In genomic region chr9:50505405-50505804, GRCm38 (mm10) we compare ENCODE assay signal across 29 mouse cellular contexts. TPM values are rescaled to one million over a fixed set of nuclear protein-coding genes. Genes with fewer than 3 reads are reported as not detected.
A peak's percentile ranks its signal among the peaks of the same experiment; 100 is the strongest.
DNase-seq lines count a peak whose midpoint lies in the region; ATAC-seq and TF ChIP-seq lines count a peak whose summit lies in the region.
"Had no signal": no experiment of that assay in that cellular context is flagged by ENCODE, and none has a peak within 500 bp of the region (broad histone marks: within the 10 kb centered on the region; RNA-seq: fewer than 3 reads in every experiment).

No protein-coding gene starts in this region.

- WGBS in intestine, embryonic 14.5 days = 22% methylated on average over 6 of the region's 6 CpGs
- 23% methylated on average over 6 of the region's 6 CpGs for WGBS in intestine, postnatal 0 days
- 42% methylated on average over 6 of the region's 6 CpGs for WGBS in liver, embryonic 16.5 days (ENCODE audit: insufficient replicate concordance)
- 54% methylated on average over 6 of the region's 6 CpGs for WGBS in liver, embryonic 11.5 days
- WGBS in forebrain, embryonic 14.5 days = 68% methylated on average over 6 of the region's 6 CpGs

- H3K4me3 ChIP-seq in intestine, embryonic 14.5 days (ENCODE audit: low read depth, low read length) = no peak overlapping the region
- H3K4me3 ChIP-seq in intestine, postnatal 0 days (ENCODE audit: low read depth, low read length) = no peak overlapping the region
- no peak overlapping the region for H3K4me3 ChIP-seq in liver, embryonic 16.5 days (ENCODE audit: low read depth, low read length)
- no peak overlapping the region for H3K4me3 ChIP-seq in liver, embryonic 11.5 days (ENCODE audit: low read depth, low read length)
- no peak overlapping the region for H3K4me3 ChIP-seq in forebrain, embryonic 14.5 days (ENCODE audit: low read depth, low read length)
- H3K4me3 ChIP-seq: hindbrain, embryonic 10.5 days; limb, embryonic 13.5 days; midbrain, embryonic 13.5 days had no signal

- H3K4me1 ChIP-seq in intestine, embryonic 14.5 days (replicated peaks; ENCODE audit: control insufficient read depth, insufficient read depth, low read length) = peaks cover 6% of the 10 kb centered on the region
- no peaks in the 10 kb centered on the region for H3K4me1 ChIP-seq in intestine, postnatal 0 days (replicated peaks; ENCODE audit: control insufficient read depth, insufficient read depth, low read length)
- no peaks in the 10 kb centered on the region; the same call in 1 of the 2 replicates for H3K4me1 ChIP-seq in liver, embryonic 16.5 days (ENCODE audit: control insufficient read depth, low read depth, low read length)
- H3K4me1 ChIP-seq in liver, embryonic 11.5 days (replicated peaks; ENCODE audit: control insufficient read depth, insufficient read depth, low read length) = peaks cover 9% of the 10 kb centered on the region; the same call in 1 of the 2 replicates
- H3K4me1 ChIP-seq in forebrain, embryonic 14.5 days (ENCODE audit: control insufficient read depth, insufficient read depth, low read length) = peaks cover 3% of the 10 kb centered on the region; the same call in 1 of the 2 replicates
- H3K4me1 ChIP-seq: limb, embryonic 13.5 days had no signal

- H3K9ac ChIP-seq in intestine, embryonic 14.5 days (ENCODE audit: low read length) = no peak overlapping the region
- H3K9ac ChIP-seq in intestine, postnatal 0 days (ENCODE audit: low read depth, low read length) = no peak overlapping the region
- H3K9ac ChIP-seq in liver, embryonic 16.5 days (ENCODE audit: low read depth, low read length) = no peak overlapping the region
- H3K9ac ChIP-seq in liver, embryonic 11.5 days (ENCODE audit: low read depth, low read length) = no peak overlapping the region
- H3K9ac ChIP-seq in forebrain, embryonic 14.5 days (ENCODE audit: low read length) = no peak overlapping the region
- H3K9ac ChIP-seq: limb, embryonic 13.5 days; midbrain, embryonic 13.5 days had no signal

- no peaks in the 10 kb centered on the region for H3K9me3 ChIP-seq in intestine, embryonic 14.5 days (ENCODE audit: control insufficient read depth, low read length)
- H3K9me3 ChIP-seq in intestine, postnatal 0 days (ENCODE audit: control insufficient read depth) = no peaks in the 10 kb centered on the region
- H3K9me3 ChIP-seq in liver, embryonic 16.5 days (replicated peaks; ENCODE audit: control insufficient read depth, low read length) = no peaks in the 10 kb centered on the region
- no peaks in the 10 kb centered on the region for H3K9me3 ChIP-seq in liver, embryonic 11.5 days (ENCODE audit: control insufficient read depth, low read length)
- H3K9me3 ChIP-seq in forebrain, embryonic 14.5 days (replicated peaks; ENCODE audit: control insufficient read depth, low read length) = no peaks in the 10 kb centered on the region
- H3K9me3 ChIP-seq: hindbrain, embryonic 10.5 days; limb, embryonic 13.5 days; midbrain, embryonic 13.5 days had no signal

- no peaks in the 10 kb centered on the region for H3K27me3 ChIP-seq in intestine, embryonic 14.5 days (replicated peaks; ENCODE audit: control insufficient read depth, insufficient read depth, low read length)
- no peaks in the 10 kb centered on the region for H3K27me3 ChIP-seq in intestine, postnatal 0 days (replicated peaks; ENCODE audit: control insufficient read depth, insufficient read depth, low read length)
- H3K27me3 ChIP-seq in liver, embryonic 16.5 days (ENCODE audit: control insufficient read depth, insufficient read depth, low read depth, low read length) = no peaks in the 10 kb centered on the region
- no peaks in the 10 kb centered on the region for H3K27me3 ChIP-seq in liver, embryonic 11.5 days (replicated peaks; ENCODE audit: control insufficient read depth, insufficient read depth, low read length)
- no peaks in the 10 kb centered on the region for H3K27me3 ChIP-seq in forebrain, embryonic 14.5 days (replicated peaks; ENCODE audit: control insufficient read depth, insufficient read depth, low read length)
- H3K27me3 ChIP-seq: limb, embryonic 13.5 days; midbrain, embryonic 13.5 days had no signal

- H3K4me2 ChIP-seq in intestine, embryonic 14.5 days (ENCODE audit: low read length) = no peak overlapping the region; the same call in 1 of the 2 replicates
- H3K4me2 ChIP-seq in intestine, postnatal 0 days (replicated peaks; ENCODE audit: low read depth) = no peak overlapping the region
- H3K4me2 ChIP-seq in liver, embryonic 16.5 days (ENCODE audit: low read depth, low read length) = no peak overlapping the region
- no peak overlapping the region for H3K4me2 ChIP-seq in liver, embryonic 11.5 days
- H3K4me2 ChIP-seq in forebrain, embryonic 14.5 days (ENCODE audit: low read length) = no peak overlapping the region
- H3K4me2 ChIP-seq: limb, embryonic 13.5 days; midbrain, embryonic 13.5 days had no signal

- no peak; the same call in 1 of the 2 replicates for ATAC-seq in intestine, embryonic 14.5 days (replicated peaks; ENCODE audit: low FRiP score, low TSS enrichment, low read depth)
- ATAC-seq in intestine, postnatal 0 days = no peak
- peak; percentile 46; the same call in 1 of the 2 replicates for ATAC-seq in liver, embryonic 16.5 days (ENCODE audit: low read depth)
- no peak for ATAC-seq in liver, embryonic 11.5 days (replicated peaks; ENCODE audit: low FRiP score)
- no peak for ATAC-seq in forebrain, embryonic 14.5 days
- ATAC-seq: forebrain, embryonic 16.5 days; hindbrain, embryonic 16.5 days; midbrain, embryonic 13.5 days had no signal

- no peaks in the 10 kb centered on the region for H3K36me3 ChIP-seq in intestine, embryonic 14.5 days (ENCODE audit: control insufficient read depth, insufficient read depth, low read length)
- H3K36me3 ChIP-seq in intestine, postnatal 0 days (ENCODE audit: control insufficient read depth, insufficient read depth) = no peaks in the 10 kb centered on the region
- no peaks in the 10 kb centered on the region for H3K36me3 ChIP-seq in liver, embryonic 16.5 days (ENCODE audit: control insufficient read depth, insufficient read depth)
- no peaks in the 10 kb centered on the region for H3K36me3 ChIP-seq in liver, embryonic 11.5 days (ENCODE audit: control insufficient read depth, insufficient read depth, low read length)
- H3K36me3 ChIP-seq in forebrain, embryonic 14.5 days (ENCODE audit: control insufficient read depth, insufficient read depth, low read length) = no peaks in the 10 kb centered on the region
- H3K36me3 ChIP-seq: hindbrain, embryonic 10.5 days; limb, embryonic 13.5 days; midbrain, embryonic 13.5 days had no signal

- TF ChIP-seq CTCF in intestine, postnatal 0 days (IDR thresholded peaks at IDR 0.05; ENCODE audit: low read depth) = no peak

- H3K27ac ChIP-seq in intestine, embryonic 14.5 days (ENCODE audit: low read depth) = peak overlapping the region; percentile 29; the same call in 1 of the 2 replicates
- H3K27ac ChIP-seq in intestine, postnatal 0 days (ENCODE audit: low read depth, low read length) = no peak overlapping the region
- H3K27ac ChIP-seq in liver, embryonic 16.5 days (ENCODE audit: low read length) = peak overlapping the region; percentile 23; the same call in 1 of the 2 replicates
- no peak overlapping the region for H3K27ac ChIP-seq in liver, embryonic 11.5 days (ENCODE audit: low read depth, low read length)
- H3K27ac ChIP-seq in forebrain, embryonic 14.5 days (ENCODE audit: low read depth, low read length) = no peak overlapping the region
- H3K27ac ChIP-seq: hindbrain, embryonic 10.5 days; limb, embryonic 13.5 days; midbrain, embryonic 13.5 days had no signal

- peak; percentile 18 for DNase-seq in adrenal gland, adult 2 months
- DNase-seq in adrenal gland, postnatal 4 days (ENCODE audit: low spot score in 2 of 2) = no peak
- no peak for DNase-seq in intestine, embryonic 14.5 days (ENCODE audit: low spot score)
- DNase-seq in liver, embryonic 11.5 days (ENCODE audit: low spot score) = no peak
- DNase-seq in spleen, adult 12 weeks (ENCODE audit: low spot score) = no peak
- no peak for DNase-seq in forebrain, embryonic 14.5 days (ENCODE audit: low spot score)
- DNase-seq: adrenal gland, postnatal 14 days; cerebellum, adult 8-10 months; cerebellum, postnatal 36 days; embryo, embryonic 11 days; gastrocnemius, postnatal 25 days; heart, adult 18-20 months; kidney, adult 2 months; lung, adult 2 months; lung, postnatal 14 days; thymus, postnatal 4 days had no signal

RNA-seq across cellular contexts. Expression of gene Plet1, which starts 11.1 kb away (rescaled TPM):
- under 1 TPM; 0.46 to 0.59 TPM for total RNA-seq in adrenal gland, adult 2 months (2021)
- polyA plus RNA-seq in adrenal gland, adult 2 months (2012; rRNA removed) = 0.08 TPM in 1 of 2 replicates, not detected in the other
- total RNA-seq in adrenal gland, postnatal 4 days (2021) = 1 to 10 TPM in 1 of 2 experiments, under 1 TPM in 1; 0.25 to 3.2 TPM
- polyA plus RNA-seq in intestine, embryonic 14.5 days (2014; fragmentation: Nextera tagmentation; extraction: Ambion mirVana) = 1.7 and 1.9 TPM in 2 replicates
- 3.1 and 4.0 TPM in 2 replicates for polyA plus RNA-seq in intestine, postnatal 0 days (2015; fragmentation: Nextera tagmentation; extraction: Ambion mirVana)
- 0.27 and 0.51 TPM in 2 replicates for polyA plus RNA-seq in liver, embryonic 16.5 days (2015; fragmentation: Nextera tagmentation; extraction: Ambion mirVana)
- 0.53 and 0.55 TPM in 2 replicates for polyA plus RNA-seq in liver, embryonic 11.5 days (2014; fragmentation: Nextera tagmentation; extraction: Ambion mirVana)
- 0.27 and 0.30 TPM in 2 replicates for polyA plus RNA-seq in forebrain, embryonic 14.5 days (2014; fragmentation: Nextera tagmentation; extraction: Ambion mirVana)
- total RNA-seq: gastrocnemius, postnatal 25 days; left cerebral cortex, postnatal 14 days; megakaryocyte, adult 5-6 weeks had no signal

RNA-seq across cellular contexts. Expression of gene Pts, which starts 23.1 kb away (rescaled TPM):
- 10 to 100 TPM; 59.5 to 72.8 TPM for total RNA-seq in adrenal gland, adult 2 months (2021)
- polyA plus RNA-seq in adrenal gland, adult 2 months (2012; rRNA removed) = 22.7 and 26.8 TPM in 2 replicates
- total RNA-seq in adrenal gland, postnatal 4 days (2021) = 10 to 100 TPM; 71.9 to 77.2 TPM
- 82.3 and 85.6 TPM in 2 replicates for polyA plus RNA-seq in intestine, embryonic 14.5 days (2014; fragmentation: Nextera tagmentation; extraction: Ambion mirVana)
- polyA plus RNA-seq in intestine, postnatal 0 days (2015; fragmentation: Nextera tagmentation; extraction: Ambion mirVana) = 88.2 and 90.8 TPM in 2 replicates
- 30.1 and 30.5 TPM in 2 replicates for polyA plus RNA-seq in liver, embryonic 16.5 days (2015; fragmentation: Nextera tagmentation; extraction: Ambion mirVana)
- 69.4 and 70.1 TPM in 2 replicates for polyA plus RNA-seq in liver, embryonic 11.5 days (2014; fragmentation: Nextera tagmentation; extraction: Ambion mirVana)
- polyA plus RNA-seq in forebrain, embryonic 14.5 days (2014; fragmentation: Nextera tagmentation; extraction: Ambion mirVana) = 87.3 and 94.5 TPM in 2 replicates

RNA-seq across cellular contexts. Expression of gene Il18, which starts 49.2 kb away (rescaled TPM):
- 1 to 10 TPM; 6.1 to 6.7 TPM for total RNA-seq in adrenal gland, adult 2 months (2021)
- 1.6 and 2.1 TPM in 2 replicates for polyA plus RNA-seq in adrenal gland, adult 2 months (2012; rRNA removed)
- 1 to 10 TPM; 5.6 to 6.3 TPM for total RNA-seq in adrenal gland, postnatal 4 days (2021)
- polyA plus RNA-seq in intestine, embryonic 14.5 days (2014; fragmentation: Nextera tagmentation; extraction: Ambion mirVana) = 13.4 and 13.5 TPM in 2 replicates
- polyA plus RNA-seq in intestine, postnatal 0 days (2015; fragmentation: Nextera tagmentation; extraction: Ambion mirVana) = 57.3 and 68.7 TPM in 2 replicates
- 12.0 and 13.3 TPM in 2 replicates for polyA plus RNA-seq in liver, embryonic 16.5 days (2015; fragmentation: Nextera tagmentation; extraction: Ambion mirVana)
- 3.0 and 3.4 TPM in 2 replicates for polyA plus RNA-seq in liver, embryonic 11.5 days (2014; fragmentation: Nextera tagmentation; extraction: Ambion mirVana)
- 17.8 and 18.4 TPM in 2 replicates for polyA plus RNA-seq in forebrain, embryonic 14.5 days (2014; fragmentation: Nextera tagmentation; extraction: Ambion mirVana)

RNA-seq across cellular contexts. Expression of gene Bco2, which starts 49.6 kb away (rescaled TPM):
- 1 to 10 TPM; 4.5 to 5.0 TPM for total RNA-seq in adrenal gland, adult 2 months (2021)
- 0.10 and 0.16 TPM in 2 replicates for polyA plus RNA-seq in adrenal gland, adult 2 months (2012; rRNA removed)
- total RNA-seq in adrenal gland, postnatal 4 days (2021) = 1 to 10 TPM; 2.3 to 4.1 TPM
- 0.32 and 0.41 TPM in 2 replicates for polyA plus RNA-seq in intestine, embryonic 14.5 days (2014; fragmentation: Nextera tagmentation; extraction: Ambion mirVana)
- polyA plus RNA-seq in intestine, postnatal 0 days (2015; fragmentation: Nextera tagmentation; extraction: Ambion mirVana) = 4.7 and 5.3 TPM in 2 replicates
- polyA plus RNA-seq in liver, embryonic 16.5 days (2015; fragmentation: Nextera tagmentation; extraction: Ambion mirVana) = 0.50 and 0.87 TPM in 2 replicates
- 0.22 and 0.27 TPM in 2 replicates for polyA plus RNA-seq in liver, embryonic 11.5 days (2014; fragmentation: Nextera tagmentation; extraction: Ambion mirVana)
- 0.60 and 0.63 TPM in 2 replicates for polyA plus RNA-seq in forebrain, embryonic 14.5 days (2014; fragmentation: Nextera tagmentation; extraction: Ambion mirVana)

RNA-seq across cellular contexts. Expression of gene Tex12, which starts 55.7 kb away (rescaled TPM):
- total RNA-seq in adrenal gland, adult 2 months (2021) = not detected
- polyA plus RNA-seq in adrenal gland, adult 2 months (2012; rRNA removed) = not detected in 2 replicates
- total RNA-seq in adrenal gland, postnatal 4 days (2021) = not detected
- polyA plus RNA-seq in intestine, embryonic 14.5 days (2014; fragmentation: Nextera tagmentation; extraction: Ambion mirVana) = not detected in 2 replicates
- 0.43 and 0.65 TPM in 2 replicates for polyA plus RNA-seq in intestine, postnatal 0 days (2015; fragmentation: Nextera tagmentation; extraction: Ambion mirVana)
- polyA plus RNA-seq in liver, embryonic 16.5 days (2015; fragmentation: Nextera tagmentation; extraction: Ambion mirVana) = not detected in 2 replicates
- not detected in 2 replicates for polyA plus RNA-seq in liver, embryonic 11.5 days (2014; fragmentation: Nextera tagmentation; extraction: Ambion mirVana)
- 0.25 TPM in 1 of 2 replicates, not detected in the other for polyA plus RNA-seq in forebrain, embryonic 14.5 days (2014; fragmentation: Nextera tagmentation; extraction: Ambion mirVana)
- total RNA-seq: adrenal gland, postnatal 14 days; gastrocnemius, postnatal 25 days; heart, adult 18-20 months; left cerebral cortex, postnatal 14 days; megakaryocyte, adult 5-6 weeks had no signal
- polyA plus RNA-seq: brain, embryonic 14.5 days; forebrain, embryonic 16.5 days; heart, embryonic 16.5 days; kidney, adult 2 months; limb, embryonic 13.5 days; lung, adult 2 months; neural tube, embryonic 11.5 days; small intestine, adult 2 months had no signal

Comparison
In these comparisons a context has a peak if more than half of its experiments do, and no peak if none do; other contexts are left out.
1. H3K27ac ChIP-seq: peak in intestine, embryonic 14.5 days (single experiment) and liver, embryonic 16.5 days (single experiment); none in intestine, postnatal 0 days (single experiment), liver, embryonic 11.5 days (single experiment) and forebrain, embryonic 14.5 days (single experiment).